Mouse (Mus musculus) embryo, embryonic 11 days (tissue): ENCODE data around the gene Rhov.

Source experiments
- DNase-seq: peaks from one replicate; pipeline ENCODE4 v3.0.0-alpha.2; 2015

Gene Rhov

GRCm38 (mm10) chr2:119288270-119288882 is 17.3 kb upstream of the Rhov start, which contains the start of gene Vps18:
Vps18 (plus strand) TSS chr2:119288740.
- DNase-seq, result peak; percentile 98

- no peak for DNase-seq
These were observed 16.3 kb upstream of the Rhov start for GRCm38 (mm10) chr2:119287372-119287771.

- no peak for DNase-seq
These were observed 11.0 kb upstream of the Rhov start for GRCm38 (mm10) chr2:119281899-119282565.

GRCm38 (mm10) chr2:119277810-119278209 is 6.7 kb upstream of the Rhov start:
- DNase-seq, result no peak

- no peak for DNase-seq
These were observed 5.9 kb upstream of the Rhov start for GRCm38 (mm10) chr2:119276926-119277325.

- DNase-seq, result no peak
These were observed 3.1 kb upstream of the Rhov start for GRCm38 (mm10) chr2:119274126-119274525.

GRCm38 (mm10) chr2:119270286-119270642 is 808 bp downstream of the Rhov start:
- DNase-seq, result no peak

GRCm38 (mm10) chr2:119263813-119264212 is 7.3 kb downstream of the Rhov start:
- no peak for DNase-seq

GRCm38 (mm10) chr2:119262978-119263377 is 8.1 kb downstream of the Rhov start:
- DNase-seq, result no peak

- DNase-seq, result no peak
These were observed 9.7 kb downstream of the Rhov start for GRCm38 (mm10) chr2:119261326-119261725.

- no peak for DNase-seq
These were observed 10.6 kb downstream of the Rhov start for GRCm38 (mm10) chr2:119260518-119260917.

- no peak for DNase-seq
These were observed 16.1 kb downstream of the Rhov start for GRCm38 (mm10) chr2:119254976-119255375.

GRCm38 (mm10) chr2:119250826-119251478 is 20.1 kb downstream of the Rhov start:
- peak; percentile 89 for DNase-seq

GRCm38 (mm10) chr2:119250377-119250776 is 20.7 kb downstream of the Rhov start:
- no peak for DNase-seq

GRCm38 (mm10) chr2:119249592-119250061 is 21.4 kb downstream of the Rhov start:
- no peak for DNase-seq

- no peak for DNase-seq
These were observed 23.2 kb downstream of the Rhov start for GRCm38 (mm10) chr2:119247904-119248303.

- no peak for DNase-seq
These were observed 25.8 kb downstream of the Rhov start for GRCm38 (mm10) chr2:119245246-119245645.

- DNase-seq, result no peak
These were observed 28.5 kb downstream of the Rhov start for GRCm38 (mm10) chr2:119242548-119242947.

GRCm38 (mm10) chr2:119240819-119241186 is 30.3 kb downstream of the Rhov start:
- DNase-seq, result no peak

GRCm38 (mm10) chr2:119240075-119240818 is 30.8 kb downstream of the Rhov start:
- no peak for DNase-seq

GRCm38 (mm10) chr2:119238671-119239070 is 32.4 kb downstream of the Rhov start:
- DNase-seq, result no peak

GRCm38 (mm10) chr2:119237871-119238220 is 33.2 kb downstream of the Rhov start:
- DNase-seq, result peak; percentile 20

- peak; percentile 26 for DNase-seq
These were observed 33.7 kb downstream of the Rhov start, which contains the start of gene Spint1 for GRCm38 (mm10) chr2:119237210-119237870. Spint1 (plus strand) TSS chr2:119237362.
